Mouse (Mus musculus): Measurements from ENCODE around the gene Dcst2.
A peak's percentile ranks its signal among the peaks of the same experiment; 100 is the strongest.

Dcst2 gene

GRCm38 (mm10) chr3:89361675-89362074, at the start of gene Dcst2:
Gene Dcst2, plus strand, starts transcription at chr3:89361975.
- DNase-seq (ENCODE audit: low spot score in 2 of 2), result no peak

GRCm38 (mm10) chr3:89314340-89314739, 47.4 kb upstream of the Dcst2 start:
- DNase-seq (ENCODE audit: low spot score in 2 of 2), result no peak

GRCm38 (mm10) chr3:89314791-89315190, 47.0 kb upstream of the Dcst2 start:
- DNase-seq (ENCODE audit: low spot score in 2 of 2), result no peak

- DNase-seq (ENCODE audit: low spot score in 2 of 2), result no peak
Observed at GRCm38 (mm10) chr3:89315195-89315929, 46.4 kb upstream of the Dcst2 start.

GRCm38 (mm10) chr3:89315930-89316831, 45.6 kb upstream of the Dcst2 start:
- DNase-seq (ENCODE audit: low spot score in 2 of 2), result no peak

GRCm38 (mm10) chr3:89316833-89317232, 44.9 kb upstream of the Dcst2 start:
- DNase-seq (ENCODE audit: low spot score in 2 of 2), result peak; percentile 68 to 70

- DNase-seq (ENCODE audit: low spot score in 2 of 2), result no peak
Observed at GRCm38 (mm10) chr3:89317246-89317645, 44.5 kb upstream of the Dcst2 start.

GRCm38 (mm10) chr3:89318316-89318715, 43.5 kb upstream of the Dcst2 start:
- no peak for DNase-seq (ENCODE audit: low spot score in 2 of 2)

GRCm38 (mm10) chr3:89318971-89319590, 42.7 kb upstream of the Dcst2 start:
- no peak for DNase-seq (ENCODE audit: low spot score in 2 of 2)

GRCm38 (mm10) chr3:89319591-89320350, 42.0 kb upstream of the Dcst2 start:
- DNase-seq (ENCODE audit: low spot score in 2 of 2), result no peak

- DNase-seq (ENCODE audit: low spot score in 2 of 2), result no peak
Observed at GRCm38 (mm10) chr3:89320581-89321182, 41.1 kb upstream of the Dcst2 start.

GRCm38 (mm10) chr3:89321183-89322130, 40.3 kb upstream of the Dcst2 start:
- no peak for DNase-seq (ENCODE audit: low spot score in 2 of 2)

- no peak for DNase-seq (ENCODE audit: low spot score in 2 of 2)
Observed at GRCm38 (mm10) chr3:89322131-89322500, 39.7 kb upstream of the Dcst2 start.

GRCm38 (mm10) chr3:89322514-89323165, 39.1 kb upstream of the Dcst2 start, which contains the start of gene Efna3:
Gene Efna3, minus strand, starts transcription at chr3:89322965.
- peak; percentile 54 to 80 for DNase-seq (ENCODE audit: low spot score in 2 of 2)

- DNase-seq (ENCODE audit: low spot score in 2 of 2), result no peak
Observed at GRCm38 (mm10) chr3:89325882-89326281, 35.9 kb upstream of the Dcst2 start.

GRCm38 (mm10) chr3:89327371-89327870, 34.4 kb upstream of the Dcst2 start:
- DNase-seq (ENCODE audit: low spot score in 2 of 2), result no peak

- DNase-seq (ENCODE audit: low spot score in 2 of 2), result no peak
Observed at GRCm38 (mm10) chr3:89328623-89329022, 33.2 kb upstream of the Dcst2 start.

GRCm38 (mm10) chr3:89330346-89330745, 31.4 kb upstream of the Dcst2 start:
- no peak for DNase-seq (ENCODE audit: low spot score in 2 of 2)

GRCm38 (mm10) chr3:89330948-89331347, 30.8 kb upstream of the Dcst2 start:
- DNase-seq (ENCODE audit: low spot score in 2 of 2), result no peak

Data from urinary bladder, adult 18-20 months (tissue).